Mouse (Mus musculus) neural tube, embryonic 14.5 days (tissue): ENCODE data around the gene Ret. TPM values are rescaled to one million over a fixed set of nuclear protein-coding genes. Genes with fewer than 3 reads are reported as not detected.

Experiments used
- ATAC-seq: fragments of 200-750 bp; cut with Nextera tagmentation; 2 replicates; pipeline ENCODE4 v1.8.0; 2017; ENCODE audit warnings: low read depth, mild to moderate bottlenecking, moderate TSS enrichment, moderate library complexity
- H3K27ac ChIP-seq: fragments of 300-500 bp; sonication (generic); 2 replicates; pipeline ENCODE4 v1.5.1; 2014; ENCODE audit warnings: low read depth, mild to moderate bottlenecking, control low read depth, low read length, moderate library complexity, mixed read lengths
- H3K27me3 ChIP-seq: fragments of 300-500 bp; sonication (generic); 2 replicates; pipeline ENCODE4 v1.6.1; 2014; ENCODE audit warnings: low read length; ENCODE audit not compliant: control insufficient read depth, insufficient read depth
- H3K36me3 ChIP-seq: fragments of 300-500 bp; sonication (generic); 2 replicates; pipeline ENCODE4 v1.6.1; 2014; ENCODE audit warnings: low read length, mixed read lengths; ENCODE audit not compliant: control insufficient read depth, insufficient read depth
- H3K4me1 ChIP-seq: fragments of 300-500 bp; sonication (generic); 2 replicates; pipeline ENCODE4 v1.6.1; 2014; ENCODE audit warnings: low read length; ENCODE audit not compliant: control insufficient read depth, insufficient read depth
- H3K4me2 ChIP-seq: fragments of 300-500 bp; sonication (generic); 2 replicates; pipeline ENCODE4 v1.6.1; 2014; ENCODE audit warnings: mild to moderate bottlenecking, low read depth, low read length, control low read depth
- H3K4me3 ChIP-seq: fragments of 300-500 bp; sonication (generic); 2 replicates; pipeline ENCODE4 v1.5.1; 2014; ENCODE audit warnings: low read depth, low read length, control low read depth, mixed read lengths
- H3K9ac ChIP-seq: fragments of 300-500 bp; sonication (generic); replicated peaks from 2 replicates; pipeline ENCODE4 v1.6.1; 2014; ENCODE audit warnings: low read depth, mild to moderate bottlenecking, control low read depth, low read length, mixed read lengths
- H3K9me3 ChIP-seq: fragments of 300-500 bp; sonication (generic); 2 replicates; pipeline ENCODE4 v1.6.1; 2016; ENCODE audit warnings: low read length; ENCODE audit not compliant: control insufficient read depth
- WGBS: fragments of 180-500 bp; shearing (Covaris S2); extraction: QIAGEN DNeasy Blood & Tissue Kit; methylation state at CpG from one replicate; pipeline ENCODE4 v1.1.7; 2014; 5-methylcytosine and 5-hydroxymethylcytosine counted together
- polyA plus RNA-seq: library from polyadenylated mRNA; unstranded; fragments of >200 nt; fragmentation: Nextera tagmentation; extraction: Ambion mirVana; gene quantifications from 2 replicates; pipeline ENCODE4 v1.2.1, GENCODE M21; 2014

Gene Ret
- 22.5 and 36.3 TPM in 2 replicates for polyA plus RNA-seq

- ATAC-seq, result peak; percentile 38
- Histone ChIP-seq H3K4me2 (peak within 1 kb of the TSS; percentile 99), H3K4me3 (peak within 1 kb of the TSS; percentile 72), H3K9me3 (no peaks in the 10 kb centered on the region), H3K36me3 (no peaks in the 10 kb centered on the region), H3K27me3 (peaks cover 12% of the 10 kb centered on the region), H3K27ac (peak within 1 kb of the TSS; percentile 34; the same call in 1 of the 2 replicates), H3K9ac (peak within 1 kb of the TSS; percentile 63), H3K4me1 (peaks cover 5% of the 10 kb centered on the region; the same call in 1 of the 2 replicates)
- under 1% methylated on average over 26 of the region's 26 CpGs for WGBS
Measured at GRCm38 (mm10) chr6:118197440-118197975, at the start of gene Ret. Gene Ret (minus strand): TSS chr6:118197718.

- Histone ChIP-seq H3K36me3 (no peaks in the 10 kb centered on the region), H3K9ac (no peak overlapping the region), H3K4me1 (no peaks in the 10 kb centered on the region), H3K27ac (no peak overlapping the region), H3K4me2 (no peak overlapping the region), H3K9me3 (no peaks in the 10 kb centered on the region), H3K27me3 (no peaks in the 10 kb centered on the region), H3K4me3 (no peak overlapping the region)
- ATAC-seq, result no peak
- WGBS, result 92% methylated on average over 6 of the region's 6 CpGs
Measured at GRCm38 (mm10) chr6:118247161-118247560, 49.6 kb upstream of the Ret start.

GRCm38 (mm10) chr6:118244106-118244505 lies 46.6 kb upstream of the Ret start:
- no peak for ATAC-seq
- 81% methylated on average over 7 of the region's 7 CpGs for WGBS

GRCm38 (mm10) chr6:118242941-118243340 lies 45.4 kb upstream of the Ret start:
- Histone ChIP-seq H3K36me3 (no peaks in the 10 kb centered on the region), H3K9me3 (no peaks in the 10 kb centered on the region), H3K27ac (no peak overlapping the region), H3K27me3 (no peaks in the 10 kb centered on the region), H3K4me1 (no peaks in the 10 kb centered on the region), H3K4me3 (no peak overlapping the region), H3K9ac (no peak overlapping the region), H3K4me2 (no peak overlapping the region)
- WGBS, result 87% methylated on average over 5 of the region's 5 CpGs
- no peak for ATAC-seq

More at GRCm38 (mm10) chr6:118244106-118244505, 46.6 kb upstream of the Ret start:
- Histone ChIP-seq H3K9me3 (no peaks in the 10 kb centered on the region), H3K36me3 (no peaks in the 10 kb centered on the region), H3K27ac (no peak overlapping the region), H3K4me2 (no peak overlapping the region), H3K4me1 (no peaks in the 10 kb centered on the region), H3K4me3 (no peak overlapping the region), H3K9ac (no peak overlapping the region), H3K27me3 (no peaks in the 10 kb centered on the region)

GRCm38 (mm10) chr6:118226072-118226471 lies 28.6 kb upstream of the Ret start:
- Histone ChIP-seq H3K27ac (no peak overlapping the region), H3K4me1 (no peaks in the 10 kb centered on the region), H3K4me2 (no peak overlapping the region), H3K36me3 (no peaks in the 10 kb centered on the region), H3K9ac (no peak overlapping the region), H3K4me3 (no peak overlapping the region), H3K9me3 (no peaks in the 10 kb centered on the region), H3K27me3 (no peaks in the 10 kb centered on the region)
- WGBS, result 35% methylated on average over 3 of the region's 3 CpGs
- no peak for ATAC-seq

- Histone ChIP-seq H3K27me3 (no peaks in the 10 kb centered on the region), H3K27ac (no peak overlapping the region), H3K9me3 (no peaks in the 10 kb centered on the region), H3K4me2 (no peak overlapping the region), H3K4me1 (no peaks in the 10 kb centered on the region), H3K4me3 (no peak overlapping the region), H3K9ac (no peak overlapping the region), H3K36me3 (no peaks in the 10 kb centered on the region)
- ATAC-seq, result no peak
- WGBS, result 74% methylated on average over 2 of the region's 2 CpGs
Measured at GRCm38 (mm10) chr6:118222471-118222870, 25.0 kb upstream of the Ret start.

- Histone ChIP-seq H3K27me3 (no peaks in the 10 kb centered on the region), H3K36me3 (no peaks in the 10 kb centered on the region), H3K4me3 (no peak overlapping the region), H3K4me1 (no peaks in the 10 kb centered on the region), H3K9ac (no peak overlapping the region), H3K27ac (no peak overlapping the region), H3K9me3 (no peaks in the 10 kb centered on the region), H3K4me2 (no peak overlapping the region)
- 95% methylated on average over 9 of the region's 9 CpGs for WGBS
- ATAC-seq, result no peak
Measured at GRCm38 (mm10) chr6:118215676-118216075, 18.2 kb upstream of the Ret start.

GRCm38 (mm10) chr6:118208326-118208725 lies 10.8 kb upstream of the Ret start:
- no peak for ATAC-seq
- Histone ChIP-seq H3K27ac (no peak overlapping the region), H3K36me3 (no peaks in the 10 kb centered on the region), H3K27me3 (no peaks in the 10 kb centered on the region), H3K9ac (no peak overlapping the region), H3K4me2 (no peak overlapping the region), H3K9me3 (no peaks in the 10 kb centered on the region), H3K4me3 (no peak overlapping the region), H3K4me1 (no peaks in the 10 kb centered on the region)
- WGBS, result 86% methylated on average over 8 of the region's 8 CpGs

GRCm38 (mm10) chr6:118206386-118206785 lies 8.9 kb upstream of the Ret start:
- Histone ChIP-seq H3K27ac (no peak overlapping the region), H3K4me3 (no peak overlapping the region), H3K4me1 (no peaks in the 10 kb centered on the region), H3K9ac (no peak overlapping the region), H3K27me3 (no peaks in the 10 kb centered on the region), H3K36me3 (no peaks in the 10 kb centered on the region), H3K9me3 (no peaks in the 10 kb centered on the region), H3K4me2 (no peak overlapping the region)
- WGBS, result 49% methylated on average over 6 of the region's 6 CpGs
- no peak for ATAC-seq
